Mouse (Mus musculus) bone marrow, adult 2 months (tissue): ENCODE results near the gene Hscb.

ENCODE experiments used
- CTCF ChIP-seq: fragments of 200-500 bp; IDR thresholded peaks from 2 replicates; pipeline ENCODE4 v1.5.1; 2011; ENCODE audit warnings: low read length, control low read depth; ENCODE audit not compliant: control insufficient read depth, insufficient read depth
- POLR2A ChIP-seq: fragments of 200-500 bp; IDR thresholded peaks from 2 replicates; pipeline ENCODE4 v1.6.1; 2011; ENCODE audit warnings: low read depth, mild to moderate bottlenecking, control low read depth, low read length, borderline replicate concordance; ENCODE audit not compliant: control insufficient read depth

GRCm38 (mm10) chr5:110857091-110857490 lies 17.5 kb upstream of the Hscb start:
- no peak for TF ChIP-seq CTCF
- no peak for TF ChIP-seq POLR2A
